ENCODE assay signal across 8 mouse cellular contexts in genomic region chrX:42148016-42148451, GRCm38 (mm10). TPM values are rescaled to one million over a fixed set of nuclear protein-coding genes. Genes with fewer than 3 reads are reported as not detected.
DNase-seq lines count a peak whose midpoint lies in the region; ATAC-seq lines count a peak whose summit lies in the region.

No protein-coding gene starts in this region.

- no peak for ATAC-seq in heart, embryonic 11.5 days (replicated peaks; ENCODE audit: insufficient number of reproducible peaks, low FRiP score, low TSS enrichment)
- ATAC-seq in kidney, embryonic 14.5 days (ENCODE audit: low FRiP score, low TSS enrichment) = no peak

- H3K4me2 ChIP-seq in heart, embryonic 11.5 days = peak overlapping the region; percentile 59
- H3K4me2 ChIP-seq in kidney, embryonic 14.5 days (replicated peaks; ENCODE audit: low read depth, low read length) = peak overlapping the region; percentile 31; the same call in 1 of the 2 replicates

- no peaks in the 10 kb centered on the region for H3K27me3 ChIP-seq in heart, embryonic 11.5 days (ENCODE audit: control insufficient read depth, insufficient read depth, low read length)
- H3K27me3 ChIP-seq in kidney, embryonic 14.5 days (ENCODE audit: control insufficient read depth, insufficient read depth, low read length) = no peaks in the 10 kb centered on the region

- peak overlapping the region; percentile 63; the same call in 1 of the 2 replicates for H3K4me3 ChIP-seq in heart, embryonic 11.5 days (ENCODE audit: low read depth, low read length)
- no peak overlapping the region for H3K4me3 ChIP-seq in kidney, embryonic 14.5 days (ENCODE audit: low read length)

- 48% methylated on average over 5 of the region's 5 CpGs for WGBS in heart, embryonic 11.5 days (ENCODE audit: insufficient replicate concordance)
- WGBS in kidney, embryonic 14.5 days = 49% methylated on average over 5 of the region's 5 CpGs

- peak overlapping the region; percentile 72; the same call in 1 of the 2 replicates for H3K9ac ChIP-seq in heart, embryonic 11.5 days (ENCODE audit: low read depth, low read length)
- no peak overlapping the region for H3K9ac ChIP-seq in kidney, embryonic 14.5 days (ENCODE audit: low read depth, low read length)

- H3K9me3 ChIP-seq in heart, embryonic 11.5 days (replicated peaks; ENCODE audit: control insufficient read depth, low read length) = no peaks in the 10 kb centered on the region
- H3K9me3 ChIP-seq in kidney, embryonic 14.5 days (ENCODE audit: control insufficient read depth, low read length) = no peaks in the 10 kb centered on the region

- no peaks in the 10 kb centered on the region; the same call in 1 of the 2 replicates for H3K4me1 ChIP-seq in heart, embryonic 11.5 days (ENCODE audit: control insufficient read depth, insufficient read depth, low read length)
- no peaks in the 10 kb centered on the region for H3K4me1 ChIP-seq in kidney, embryonic 14.5 days (ENCODE audit: control insufficient read depth, insufficient read depth, low read length)

- intact Hi-C loops in left cerebral cortex, postnatal 25 days (cut with DNase I) = loop anchor here (5.0 kb wide), 1 partner anchor 116 kb away; no protein-coding TSS in a partner anchor

- peak; percentile 20 for DNase-seq in adrenal gland, postnatal 10 days
- DNase-seq in adrenal gland, postnatal 4 days (ENCODE audit: low spot score in 2 of 2) = no peak
- DNase-seq in cerebellum, postnatal 10 days = peak; percentile 9 to 13
- DNase-seq in lung, postnatal 10 days = peak; percentile 63
- peak; percentile 32 to 38 for DNase-seq in spleen, postnatal 36 days (ENCODE audit: low spot score in 2 of 2)
- DNase-seq in left cerebral cortex, postnatal 25 days (ENCODE audit: low spot score in 2 of 2) = no peak

- no peaks in the 10 kb centered on the region for H3K36me3 ChIP-seq in heart, embryonic 11.5 days (ENCODE audit: control insufficient read depth, insufficient read depth, low read length)
- no peaks in the 10 kb centered on the region for H3K36me3 ChIP-seq in kidney, embryonic 14.5 days (ENCODE audit: control insufficient read depth, insufficient read depth, low read length)

- H3K27ac ChIP-seq in heart, embryonic 11.5 days (ENCODE audit: low read depth, low read length) = peak overlapping the region; percentile 82
- peak overlapping the region; percentile 84; the same call in 1 of the 2 replicates for H3K27ac ChIP-seq in kidney, embryonic 14.5 days (ENCODE audit: low read depth, low read length)

RNA-seq across cellular contexts. Expression of gene Stag2, which starts 1.1 kb away (rescaled TPM):
- 10 to 100 TPM; 80.8 to 85.3 TPM for total RNA-seq in adrenal gland, postnatal 10 days (2021)
- total RNA-seq in adrenal gland, postnatal 4 days (2021) = 10 to 100 TPM; 91.4 to 96.6 TPM
- polyA plus RNA-seq in heart, embryonic 11.5 days (2014; fragmentation: Nextera tagmentation; extraction: Ambion mirVana) = 44.3 and 47.9 TPM in 2 replicates
- polyA plus RNA-seq in kidney, embryonic 14.5 days (2014; fragmentation: Nextera tagmentation; extraction: Ambion mirVana) = 44.8 and 72.3 TPM in 2 replicates
- total RNA-seq in left cerebral cortex, postnatal 25 days (2021) = 10 to 100 TPM; 48.1 to 49.5 TPM

Comparison
In these comparisons a context has a peak if more than half of its experiments do, and no peak if none do; other contexts are left out.
1. DNase-seq: peak in adrenal gland, postnatal 10 days (single experiment), cerebellum, postnatal 10 days (2 of 2), lung, postnatal 10 days (single experiment) and spleen, postnatal 36 days (2 of 2); none in adrenal gland, postnatal 4 days (0 of 2) and left cerebral cortex, postnatal 25 days (0 of 2).